Mouse (Mus musculus) lung, embryonic 14.5 days (tissue): ENCODE data around the gene Gnaq. TPM values are rescaled to one million over a fixed set of nuclear protein-coding genes. Genes with fewer than 3 reads are reported as not detected.

ENCODE experiments used
- ATAC-seq: fragments of 200-750 bp; cut with Nextera tagmentation; 2 replicates; pipeline ENCODE4 v1.8.0; 2017; ENCODE audit warnings: mild to moderate bottlenecking, moderate TSS enrichment, moderate library complexity; ENCODE audit not compliant: insufficient read depth
- DNase-seq: peaks from one replicate; pipeline ENCODE4 v3.0.0-alpha.2; 2015
- H3K27ac ChIP-seq: fragments of 300-500 bp; sonication (generic); 2 replicates; pipeline ENCODE4 v1.5.1; 2014; ENCODE audit warnings: low read depth, mild to moderate bottlenecking, moderate library complexity
- H3K27me3 ChIP-seq: fragments of 300-500 bp; sonication (generic); 2 replicates; pipeline ENCODE4 v1.6.1; 2014; ENCODE audit warnings: low read length, control low read depth; ENCODE audit not compliant: insufficient read depth
- H3K36me3 ChIP-seq: fragments of 300-500 bp; sonication (generic); 2 replicates; pipeline ENCODE4 v1.6.1; 2014; ENCODE audit warnings: control low read depth; ENCODE audit not compliant: insufficient read depth
- H3K4me1 ChIP-seq: fragments of 300-500 bp; sonication (generic); 2 replicates; pipeline ENCODE4 v1.6.1; 2014; ENCODE audit warnings: antibody characterized with exemption, control low read depth; ENCODE audit not compliant: insufficient read depth
- H3K4me2 ChIP-seq: fragments of 300-500 bp; sonication (generic); 2 replicates; pipeline ENCODE4 v1.6.1; 2014; ENCODE audit warnings: mild to moderate bottlenecking
- H3K4me3 ChIP-seq: fragments of 300-500 bp; sonication (generic); 2 replicates; pipeline ENCODE4 v1.5.1; 2014; ENCODE audit warnings: low read depth, low read length
- H3K9ac ChIP-seq: fragments of 300-500 bp; sonication (generic); 2 replicates; pipeline ENCODE4 v1.6.1; 2014
- H3K9me3 ChIP-seq: fragments of 300-500 bp; sonication (generic); 2 replicates; pipeline ENCODE4 v1.6.1; 2016; ENCODE audit warnings: low read depth, low read length, control low read depth
- CTCF ChIP-seq: IDR thresholded peaks from 2 replicates; pipeline ENCODE4 v1.5.1; 2016; ENCODE audit warnings: antibody characterized with exemption, low read depth
- WGBS: fragments of 180-500 bp; shearing (Covaris S2); extraction: QIAGEN DNeasy Blood & Tissue Kit; methylation state at CpG from one replicate; pipeline ENCODE4 v1.1.7; 2014; 5-methylcytosine and 5-hydroxymethylcytosine counted together
- polyA plus RNA-seq: library from polyadenylated mRNA; unstranded; fragments of >200 nt; fragmentation: Nextera tagmentation; extraction: Ambion mirVana; gene quantifications from 2 replicates; pipeline ENCODE4 v1.2.1, GENCODE M21; 2014

Gnaq gene
- polyA plus RNA-seq, 1 experiment from 2014 or later, result 15.9 TPM

GRCm38 (mm10) chr19:16287971-16288370, 155.3 kb downstream of the Gnaq start:
- Histone ChIP-seq H3K4me3 (no peak overlapping the region), H3K9me3 (no peaks in the 10 kb centered on the region), H3K27me3 (no peaks in the 10 kb centered on the region), H3K9ac (no peak overlapping the region), H3K4me2 (no peak overlapping the region), H3K36me3 (no peaks in the 10 kb centered on the region), H3K4me1 (0 out of 2 replicates have a peak, but pooled peaks cover 3% of the 10 kb centered on the region), H3K27ac (no peak overlapping the region)
- DNase-seq, result no peak
- no peak for ATAC-seq
- WGBS, result 86% methylated on average over 7 of the region's 7 CpGs
- TF ChIP-seq CTCF, result no peak

- no peak for DNase-seq
- Histone ChIP-seq H3K4me2 (no peak overlapping the region), H3K4me1 (0 out of 2 replicates have a peak, but pooled peaks cover 3% of the 10 kb centered on the region), H3K9ac (no peak overlapping the region), H3K36me3 (no peaks in the 10 kb centered on the region), H3K9me3 (no peaks in the 10 kb centered on the region), H3K27me3 (no peaks in the 10 kb centered on the region), H3K27ac (no peak overlapping the region), H3K4me3 (no peak overlapping the region)
- no peak for ATAC-seq
- TF ChIP-seq CTCF, result no peak
- WGBS, result 84% methylated on average over 3 of the region's 3 CpGs
These were observed 158.5 kb downstream of the Gnaq start for GRCm38 (mm10) chr19:16291088-16291487.

GRCm38 (mm10) chr19:16292056-16292608, 159.5 kb downstream of the Gnaq start:
- Histone ChIP-seq H3K27ac (no peak overlapping the region), H3K4me3 (no peak overlapping the region), H3K27me3 (no peaks in the 10 kb centered on the region), H3K4me2 (no peak overlapping the region), H3K9ac (no peak overlapping the region), H3K36me3 (no peaks in the 10 kb centered on the region), H3K9me3 (no peaks in the 10 kb centered on the region), H3K4me1 (0 out of 2 replicates have a peak, but pooled peaks cover 3% of the 10 kb centered on the region)
- DNase-seq, result no peak
- ATAC-seq, result no peak
- TF ChIP-seq CTCF, result no peak
- WGBS, result 85% methylated on average over 2 of the region's 2 CpGs

- no peak overlapping the region for H3K4me3 ChIP-seq
- no peak for TF ChIP-seq CTCF
- no peaks in the 10 kb centered on the region for H3K27me3 ChIP-seq
- no peak overlapping the region for H3K27ac ChIP-seq
- H3K9me3 ChIP-seq, result no peaks in the 10 kb centered on the region
- no peak overlapping the region for H3K9ac ChIP-seq
- no peaks in the 10 kb centered on the region for H3K36me3 ChIP-seq
- H3K4me2 ChIP-seq, result no peak overlapping the region
- no peak for DNase-seq
- WGBS, result 94% methylated on average over 1 of the region's 1 CpGs
- 0 out of 2 replicates have a peak, but pooled peaks cover 3% of the 10 kb centered on the region for H3K4me1 ChIP-seq
- ATAC-seq, result no peak
These were observed 160.3 kb downstream of the Gnaq start for GRCm38 (mm10) chr19:16292978-16293377.

- Histone ChIP-seq H3K4me2 (no peak overlapping the region), H3K27ac (no peak overlapping the region), H3K9me3 (no peaks in the 10 kb centered on the region), H3K4me3 (no peak overlapping the region), H3K9ac (no peak overlapping the region), H3K27me3 (no peaks in the 10 kb centered on the region), H3K4me1 (no peaks in the 10 kb centered on the region), H3K36me3 (no peaks in the 10 kb centered on the region)
- no peak for ATAC-seq
- TF ChIP-seq CTCF, result no peak
- 69% methylated on average over 4 of the region's 4 CpGs for WGBS
- DNase-seq, result no peak
These were observed 167.8 kb downstream of the Gnaq start for GRCm38 (mm10) chr19:16300413-16300812.

GRCm38 (mm10) chr19:16301336-16301735, 168.7 kb downstream of the Gnaq start:
- ATAC-seq (no peak), DNase-seq (no peak)
- no peak for TF ChIP-seq CTCF
- 67% methylated on average over 7 of the region's 7 CpGs for WGBS
- Histone ChIP-seq H3K27me3 (no peaks in the 10 kb centered on the region), H3K4me3 (no peak overlapping the region), H3K9me3 (no peaks in the 10 kb centered on the region), H3K27ac (no peak overlapping the region), H3K4me2 (no peak overlapping the region), H3K9ac (no peak overlapping the region), H3K36me3 (no peaks in the 10 kb centered on the region), H3K4me1 (no peaks in the 10 kb centered on the region)

- Histone ChIP-seq H3K9ac (no peak overlapping the region), H3K4me1 (no peaks in the 10 kb centered on the region), H3K36me3 (no peaks in the 10 kb centered on the region), H3K9me3 (no peaks in the 10 kb centered on the region), H3K4me3 (no peak overlapping the region), H3K4me2 (no peak overlapping the region), H3K27me3 (no peaks in the 10 kb centered on the region), H3K27ac (no peak overlapping the region)
- ATAC-seq (no peak), DNase-seq (no peak)
- no peak for TF ChIP-seq CTCF
These were observed 176.4 kb downstream of the Gnaq start for GRCm38 (mm10) chr19:16309031-16309430.

- 46% methylated on average over 4 of the region's 4 CpGs for WGBS
- Histone ChIP-seq H3K27ac (no peak overlapping the region), H3K36me3 (no peaks in the 10 kb centered on the region), H3K4me2 (no peak overlapping the region), H3K9me3 (no peaks in the 10 kb centered on the region), H3K27me3 (no peaks in the 10 kb centered on the region), H3K9ac (no peak overlapping the region), H3K4me1 (no peaks in the 10 kb centered on the region; the same call in 1 of the 2 replicates), H3K4me3 (no peak overlapping the region)
- no peak for TF ChIP-seq CTCF
- ATAC-seq (0 out of 2 replicates have a peak, but pooled peaks have one; percentile 24), DNase-seq (peak; percentile 75)
These were observed 181.7 kb downstream of the Gnaq start for GRCm38 (mm10) chr19:16314295-16314821.
